Mouse (Mus musculus) left cerebral cortex, postnatal 36 days (tissue): ENCODE measurements at regions not wholly inside any gene's neighbourhood (a gene's known extent, or its start where the extent isn't known, plus 50 kb on each side); places are given as distances from the start of the nearest gene placed in this dataset.
"Not testable (repeated sequence)": the region's sequence is repeated elsewhere in the genome, so short reads cannot be mapped to it uniquely, and the experiment has no call there.

Experiments used
- DNase-seq, 2 experiments: peaks; one replicate each; pipeline ENCODE4 v3.0.0; 2021 to 2022; ENCODE audit warnings: low spot score in 2 of 2, mixed read lengths in 1 of 2
- intact Hi-C: fragments of 180-260 bp; cut with DNase I; formaldehyde crosslinking; loops from one replicate; pipeline ENCODE4 v1.15.1; 2025

- DNase-seq: no peak
- intact Hi-C loops: no loop called here
Measured at GRCm38 (mm10) chr13:97419100-97419499, 178.2 kb downstream of the Enc1 start.

- DNase-seq: no peak
- intact Hi-C loops: no loop called here
Measured at GRCm38 (mm10) chr13:97418681-97419080, 177.8 kb downstream of the Enc1 start.

- no peak for DNase-seq
- intact Hi-C loops: no loop called here
Measured at GRCm38 (mm10) chr13:97418081-97418480, 177.2 kb downstream of the Enc1 start.

- intact Hi-C loops: no loop called here
- DNase-seq: no peak
Measured at GRCm38 (mm10) chr13:97415927-97416709, 175.2 kb downstream of the Enc1 start.

- intact Hi-C loops: no loop called here
- no peak for DNase-seq
Measured at GRCm38 (mm10) chr13:97415381-97415780, 174.5 kb downstream of the Enc1 start.

GRCm38 (mm10) chr13:97412151-97412550 lies 171.2 kb downstream of the Enc1 start:
- no peak for DNase-seq
- intact Hi-C loops: no loop called here

- no peak for DNase-seq
- intact Hi-C loops: no loop called here
Measured at GRCm38 (mm10) chr13:97410550-97411201, 169.8 kb downstream of the Enc1 start.

GRCm38 (mm10) chr13:97409891-97410525 lies 169.1 kb downstream of the Enc1 start:
- intact Hi-C loops: no loop called here
- DNase-seq: no peak

- intact Hi-C loops: no loop called here
- no peak for DNase-seq
Measured at GRCm38 (mm10) chr13:97409291-97409780, 168.4 kb downstream of the Enc1 start.

- intact Hi-C loops: no loop called here
- no peak for DNase-seq
Measured at GRCm38 (mm10) chr13:97408414-97409290, 167.7 kb downstream of the Enc1 start.

GRCm38 (mm10) chr13:97407773-97408172 lies 166.9 kb downstream of the Enc1 start:
- no peak for DNase-seq
- intact Hi-C loops: no loop called here

GRCm38 (mm10) chr13:97406678-97407077 lies 165.8 kb downstream of the Enc1 start:
- intact Hi-C loops: no loop called here
- peak in 1 of 2 experiments; percentile 4 for DNase-seq

GRCm38 (mm10) chr13:97402164-97402761 lies 161.4 kb downstream of the Enc1 start:
- DNase-seq: no peak
- intact Hi-C loops: no loop called here

GRCm38 (mm10) chr13:97401620-97402019 lies 160.7 kb downstream of the Enc1 start:
- DNase-seq: no peak

GRCm38 (mm10) chr13:97398041-97398440 lies 157.1 kb downstream of the Enc1 start:
- intact Hi-C loops: loop anchor here (5.0 to 10.0 kb wide), 2 partner anchors 157 to 234 kb away; no protein-coding TSS in a partner anchor
- DNase-seq: no peak

More at GRCm38 (mm10) chr13:97401620-97402019, 160.7 kb downstream of the Enc1 start:
- intact Hi-C loops: no loop called here

- DNase-seq: no peak
- intact Hi-C loops: loop anchor here (5.0 to 10.0 kb wide), 2 partner anchors 158 to 235 kb away; no protein-coding TSS in a partner anchor
Measured at GRCm38 (mm10) chr13:97396899-97397640, 156.2 kb downstream of the Enc1 start.

- intact Hi-C loops: loop anchor here (5.0 to 10.0 kb wide), 2 partner anchors 159 to 236 kb away; no protein-coding TSS in a partner anchor
- DNase-seq: not testable (repeated sequence)
Measured at GRCm38 (mm10) chr13:97396286-97396685, 155.4 kb downstream of the Enc1 start.
